Mouse (Mus musculus) olfactory bulb, adult 2 months (tissue): Measurements from ENCODE around the gene Nradd.

Experiments
- CTCF ChIP-seq: fragments of 200-500 bp; IDR thresholded peaks from 2 replicates; pipeline ENCODE4 v1.5.1; 2012; ENCODE audit warnings: low read depth, mild to moderate bottlenecking, low read length, moderate library complexity; ENCODE audit not compliant: insufficient read depth
- POLR2A ChIP-seq: fragments of 200-500 bp; IDR thresholded peaks from 2 replicates; pipeline ENCODE4 v1.6.1; 2012; ENCODE audit warnings: mild to moderate bottlenecking, low read depth, low read length, moderate library complexity; ENCODE audit not compliant: insufficient read depth

- TF ChIP-seq POLR2A, result no peak
- no peak for TF ChIP-seq CTCF
Measured at GRCm38 (mm10) chr9:110645219-110645618, 21.0 kb upstream of the Nradd start.
